Mouse (Mus musculus) ES-E14 (cell line): ENCODE measurements around the gene Snx7.

ENCODE experiments used
- CHD2 ChIP-seq: IDR thresholded peaks from 2 replicates; pipeline ENCODE4 v1.6.1; 2014; ENCODE audit warnings: mild to moderate bottlenecking, low read depth, low read length, inconsistent platforms
- HCFC1 ChIP-seq: IDR thresholded peaks from 2 replicates; pipeline ENCODE4 v1.6.1; 2012; ENCODE audit warnings: low read length, inconsistent platforms, borderline replicate concordance; ENCODE audit not compliant: insufficient read depth
- MAFK ChIP-seq: IDR thresholded peaks from 2 replicates; pipeline ENCODE4 v1.6.1; 2014; ENCODE audit warnings: mild to moderate bottlenecking, low read depth, low read length, inconsistent platforms; ENCODE audit not compliant: insufficient read depth
- ZC3H11A ChIP-seq: IDR thresholded peaks from 2 replicates; pipeline ENCODE4 v1.6.1; 2012; ENCODE audit warnings: low read depth, mild to moderate bottlenecking, inconsistent platforms, low read length, borderline replicate concordance
- ZNF384 ChIP-seq: IDR thresholded peaks from 2 replicates; pipeline ENCODE4 v1.6.1; 2012; ENCODE audit warnings: low read depth, low read length, inconsistent platforms

DNA sequence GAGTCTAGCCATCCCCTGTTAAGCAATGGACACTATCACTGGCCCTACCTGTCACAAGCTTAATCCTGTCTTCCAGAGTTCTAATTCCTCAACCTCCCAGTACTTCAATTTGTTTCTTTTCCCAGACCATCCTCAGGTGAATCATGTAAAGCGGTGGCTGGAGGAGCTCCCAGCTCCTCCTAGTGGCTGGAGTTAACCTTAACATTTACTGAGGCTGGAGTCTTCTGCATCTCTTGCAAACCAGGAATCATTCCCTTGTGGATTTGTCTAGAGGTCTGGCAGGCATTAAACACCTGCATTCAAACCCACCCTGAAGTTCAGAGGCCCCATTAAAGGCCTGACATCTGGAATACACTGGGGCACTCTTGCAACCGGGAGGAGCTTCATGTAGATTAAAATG lies 117.1 kb downstream of the Snx7 start:
- TF ChIP-seq ZNF384 (no peak), CHD2 (no peak), MAFK (no peak), HCFC1 (no peak), ZC3H11A (no peak)
